Mouse (Mus musculus) G1E (cell line): ENCODE data around the gene Nup107.

Experiments used
- CTCF ChIP-seq: IDR thresholded peaks from 2 replicates; pipeline ENCODE4 v1.5.1; 2012; ENCODE audit warnings: low read depth, low read length, inconsistent platforms, mixed read lengths
- GATA1 ChIP-seq: IDR thresholded peaks from 2 replicates; pipeline ENCODE4 v1.6.1; 2012; ENCODE audit warnings: borderline replicate concordance, low read length, inconsistent platforms, mixed read lengths
- POLR2AphosphoS5 ChIP-seq: IDR thresholded peaks from 2 replicates; pipeline ENCODE4 v1.6.1; 2012; ENCODE audit warnings: low read depth, low read length, inconsistent platforms; ENCODE audit not compliant: insufficient replicate concordance
- TAL1 ChIP-seq: conservative IDR thresholded peaks from 2 replicates; pipeline ENCODE4 v1.6.1; 2012; ENCODE audit warnings: low read depth, low read length, inconsistent platforms, mixed read lengths

GRCm38 (mm10) chr10:117767286-117768140 is 25.0 kb downstream of the Nup107 start:
- no peak for TF ChIP-seq CTCF
- no peak for TF ChIP-seq POLR2AphosphoS5
- TF ChIP-seq TAL1, result no peak
- no peak for TF ChIP-seq GATA1
